Mouse (Mus musculus): ENCODE measurements around the gene Mrpl58.

GRCm38 (mm10) chr11:115450176-115450575 lies 46.6 kb downstream of the Mrpl58 start:
- TF ChIP-seq EP300 (IDR thresholded peaks at IDR 0.05) (no peak), CTCF (IDR thresholded peaks at IDR 0.05) (no peak)
